Mouse (Mus musculus): ENCODE results near the gene Faf2.

Faf2 gene

GRCm38 (mm10) chr13:54621155-54621932, at the start of gene Faf2:
TSS of gene Faf2 (plus strand) at chr13:54621784.
- peak; percentile 97 for DNase-seq (ENCODE audit: low read depth, low spot score)

GRCm38 (mm10) chr13:54572621-54573020, 49.0 kb upstream of the Faf2 start:
- DNase-seq (ENCODE audit: low read depth, low spot score): no peak

GRCm38 (mm10) chr13:54574854-54575481, 46.6 kb upstream of the Faf2 start, which contains the start of gene Arl10:
TSS of gene Arl10 (plus strand) at chr13:54575015.
- DNase-seq (ENCODE audit: low read depth, low spot score): peak; percentile 75

GRCm38 (mm10) chr13:54575489-54575888, 46.1 kb upstream of the Faf2 start:
- DNase-seq (ENCODE audit: low read depth, low spot score): no peak

GRCm38 (mm10) chr13:54577652-54578507, 43.7 kb upstream of the Faf2 start:
- no peak for DNase-seq (ENCODE audit: low read depth, low spot score)

- DNase-seq (ENCODE audit: low read depth, low spot score): no peak
Measured at GRCm38 (mm10) chr13:54581385-54581784, 40.2 kb upstream of the Faf2 start.

- DNase-seq (ENCODE audit: low read depth, low spot score): no peak
Measured at GRCm38 (mm10) chr13:54582126-54582525, 39.5 kb upstream of the Faf2 start.

GRCm38 (mm10) chr13:54582860-54583259, 38.7 kb upstream of the Faf2 start:
- no peak for DNase-seq (ENCODE audit: low read depth, low spot score)

- no peak for DNase-seq (ENCODE audit: low read depth, low spot score)
Measured at GRCm38 (mm10) chr13:54585831-54586230, 35.8 kb upstream of the Faf2 start.

GRCm38 (mm10) chr13:54589414-54589995, 32.1 kb upstream of the Faf2 start:
- DNase-seq (ENCODE audit: low read depth, low spot score): no peak

- peak; percentile 98 for DNase-seq (ENCODE audit: low read depth, low spot score)
Measured at GRCm38 (mm10) chr13:54589996-54590951, 31.3 kb upstream of the Faf2 start, which contains the start of the genes Nop16 and Higd2a. TSS of gene Nop16 (minus strand) at chr13:54590090. TSS of gene Higd2a (plus strand) at chr13:54590207.

- DNase-seq (ENCODE audit: low read depth, low spot score): no peak
Measured at GRCm38 (mm10) chr13:54591776-54592356, 29.7 kb upstream of the Faf2 start.

- no peak for DNase-seq (ENCODE audit: low read depth, low spot score)
Measured at GRCm38 (mm10) chr13:54593617-54594016, 28.0 kb upstream of the Faf2 start.

GRCm38 (mm10) chr13:54596107-54596690, 25.4 kb upstream of the Faf2 start:
- no peak for DNase-seq (ENCODE audit: low read depth, low spot score)

GRCm38 (mm10) chr13:54596870-54597269, 24.7 kb upstream of the Faf2 start:
- DNase-seq (ENCODE audit: low read depth, low spot score): no peak

GRCm38 (mm10) chr13:54598622-54599143, 22.9 kb upstream of the Faf2 start:
- DNase-seq (ENCODE audit: low read depth, low spot score): no peak

GRCm38 (mm10) chr13:54602639-54603111, 18.9 kb upstream of the Faf2 start:
- DNase-seq (ENCODE audit: low read depth, low spot score): no peak

- no peak for DNase-seq (ENCODE audit: low read depth, low spot score)
Measured at GRCm38 (mm10) chr13:54603501-54603900, 18.1 kb upstream of the Faf2 start.

- no peak for DNase-seq (ENCODE audit: low read depth, low spot score)
Measured at GRCm38 (mm10) chr13:54604221-54604620, 17.4 kb upstream of the Faf2 start.

All from mesoderm, embryonic 11.5 days (tissue).